Mouse (Mus musculus): Measurements from ENCODE around the gene Aldh5a1.
A peak's percentile ranks its signal among the peaks of the same experiment; 100 is the strongest.
"Not testable (repeated sequence)": the region's sequence is repeated elsewhere in the genome, so short reads cannot be mapped to it uniquely, and the experiment has no call there.

Gene Aldh5a1

GRCm38 (mm10) chr13:24937108-24937838, at the start of gene Aldh5a1:
TSS of gene Aldh5a1 (minus strand) at chr13:24937661.
- DNase-seq (ENCODE audit: low read depth, low spot score), result peak; percentile 50

GRCm38 (mm10) chr13:24985435-24985834, 48.0 kb upstream of the Aldh5a1 start:
- DNase-seq (ENCODE audit: low read depth, low spot score), result no peak

GRCm38 (mm10) chr13:24981031-24981430, 43.6 kb upstream of the Aldh5a1 start:
- DNase-seq (ENCODE audit: low read depth, low spot score), result no peak

- DNase-seq (ENCODE audit: low read depth, low spot score), result no peak
Measured at GRCm38 (mm10) chr13:24977820-24978342, 40.4 kb upstream of the Aldh5a1 start.

- no peak for DNase-seq (ENCODE audit: low read depth, low spot score)
Measured at GRCm38 (mm10) chr13:24976384-24976783, 38.9 kb upstream of the Aldh5a1 start.

GRCm38 (mm10) chr13:24971776-24972175, 34.3 kb upstream of the Aldh5a1 start:
- not testable (repeated sequence) for DNase-seq (ENCODE audit: low read depth, low spot score)

GRCm38 (mm10) chr13:24965846-24966201, 28.4 kb upstream of the Aldh5a1 start:
- no peak for DNase-seq (ENCODE audit: low read depth, low spot score)

GRCm38 (mm10) chr13:24965130-24965845, 27.8 kb upstream of the Aldh5a1 start:
- DNase-seq (ENCODE audit: low read depth, low spot score), result no peak

- no peak for DNase-seq (ENCODE audit: low read depth, low spot score)
Measured at GRCm38 (mm10) chr13:24962119-24962518, 24.7 kb upstream of the Aldh5a1 start.

- no peak for DNase-seq (ENCODE audit: low read depth, low spot score)
Measured at GRCm38 (mm10) chr13:24960084-24960483, 22.6 kb upstream of the Aldh5a1 start.

- DNase-seq (ENCODE audit: low read depth, low spot score), result no peak
Measured at GRCm38 (mm10) chr13:24958671-24959070, 21.2 kb upstream of the Aldh5a1 start.

- no peak for DNase-seq (ENCODE audit: low read depth, low spot score)
Measured at GRCm38 (mm10) chr13:24955500-24955899, 18.0 kb upstream of the Aldh5a1 start.

GRCm38 (mm10) chr13:24955091-24955490, 17.6 kb upstream of the Aldh5a1 start:
- DNase-seq (ENCODE audit: low read depth, low spot score), result no peak

GRCm38 (mm10) chr13:24952659-24953058, 15.2 kb upstream of the Aldh5a1 start:
- DNase-seq (ENCODE audit: low read depth, low spot score), result no peak

- DNase-seq (ENCODE audit: low read depth, low spot score), result no peak
Measured at GRCm38 (mm10) chr13:24948870-24949269, 11.4 kb upstream of the Aldh5a1 start.

- no peak for DNase-seq (ENCODE audit: low read depth, low spot score)
Measured at GRCm38 (mm10) chr13:24947158-24947557, 9.7 kb upstream of the Aldh5a1 start.

GRCm38 (mm10) chr13:24945567-24945966, 8.1 kb upstream of the Aldh5a1 start:
- DNase-seq (ENCODE audit: low read depth, low spot score), result no peak

- DNase-seq (ENCODE audit: low read depth, low spot score), result no peak
Measured at GRCm38 (mm10) chr13:24943303-24943702, 5.8 kb upstream of the Aldh5a1 start.

GRCm38 (mm10) chr13:24942512-24943282, 5.2 kb upstream of the Aldh5a1 start, which contains the start of gene Gpld1:
TSS of gene Gpld1 (plus strand) at chr13:24943152.
- DNase-seq (ENCODE audit: low read depth, low spot score), result no peak

GRCm38 (mm10) chr13:24939472-24939871, 2.0 kb upstream of the Aldh5a1 start:
- no peak for DNase-seq (ENCODE audit: low read depth, low spot score)

- DNase-seq (ENCODE audit: low read depth, low spot score), result no peak
Measured at GRCm38 (mm10) chr13:24938683-24939082, 1.2 kb upstream of the Aldh5a1 start.

- DNase-seq (ENCODE audit: low read depth, low spot score), result no peak
Measured at GRCm38 (mm10) chr13:24937839-24938166, 342 bp upstream of the Aldh5a1 start.
